In the genomic region with DNA sequence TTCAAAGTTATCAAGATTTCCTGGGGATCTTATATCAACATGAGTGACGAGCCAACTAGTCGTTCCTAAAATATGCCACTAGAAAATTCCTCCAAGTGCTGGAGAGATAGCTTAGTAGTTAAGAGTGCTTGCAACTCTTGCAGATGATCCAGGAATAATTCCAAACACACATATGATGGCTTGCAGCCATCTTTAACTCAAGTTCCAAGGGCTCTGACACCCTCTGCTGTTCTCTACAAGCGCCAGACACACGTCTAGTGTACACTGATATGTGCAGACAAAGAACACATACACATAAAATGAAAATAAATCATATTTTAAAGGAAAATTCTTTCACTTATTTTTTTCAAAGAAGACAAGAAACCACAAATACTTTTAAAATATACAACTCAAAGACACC, we compare ENCODE assay signal across 14 mouse cellular contexts.
"Had no signal": no experiment of that assay in that cellular context is flagged by ENCODE, and none has a peak within 500 bp of the region (broad histone marks: within the 10 kb centered on the region; RNA-seq: fewer than 3 reads in every experiment).

No protein-coding gene starts in this region.

- H3K9ac ChIP-seq: kidney, embryonic 15.5 days; limb, embryonic 13.5 days; liver, embryonic 14.5 days; midbrain, embryonic 12.5 days; neural tube, embryonic 13.5 days had no signal

- DNase-seq: kidney, postnatal 14 days; left cerebral cortex, postnatal 4 days; lung, adult 18-20 months; retina, postnatal 1 day; right cerebral cortex, postnatal 4 days; spleen, adult 18-20 months; thymus, adult 2 months; thymus, postnatal 25 days had no signal

- H3K4me3 ChIP-seq: kidney, embryonic 15.5 days; limb, embryonic 13.5 days; midbrain, embryonic 12.5 days; neural tube, embryonic 13.5 days had no signal

- ATAC-seq: midbrain, embryonic 16.5 days had no signal

- H3K27me3 ChIP-seq: kidney, embryonic 15.5 days; limb, embryonic 13.5 days; midbrain, embryonic 12.5 days; neural tube, embryonic 13.5 days had no signal

- H3K36me3 ChIP-seq: kidney, embryonic 15.5 days; limb, embryonic 13.5 days; neural tube, embryonic 13.5 days had no signal

- H3K4me2 ChIP-seq: kidney, embryonic 15.5 days; limb, embryonic 13.5 days; midbrain, embryonic 12.5 days; neural tube, embryonic 13.5 days had no signal

- H3K27ac ChIP-seq: kidney, embryonic 15.5 days; limb, embryonic 13.5 days; liver, embryonic 14.5 days; midbrain, embryonic 12.5 days; neural tube, embryonic 13.5 days had no signal

- H3K9me3 ChIP-seq: kidney, embryonic 15.5 days; neural tube, embryonic 13.5 days had no signal
